Mouse (Mus musculus) 416B (cell line): ENCODE measurements around the gene Rbms3.

ENCODE experiments used
- DNase-seq: peaks from one replicate; pipeline ENCODE4 v3.0.0; 2011; ENCODE audit warnings: low read depth

Rbms3 gene

DNA sequence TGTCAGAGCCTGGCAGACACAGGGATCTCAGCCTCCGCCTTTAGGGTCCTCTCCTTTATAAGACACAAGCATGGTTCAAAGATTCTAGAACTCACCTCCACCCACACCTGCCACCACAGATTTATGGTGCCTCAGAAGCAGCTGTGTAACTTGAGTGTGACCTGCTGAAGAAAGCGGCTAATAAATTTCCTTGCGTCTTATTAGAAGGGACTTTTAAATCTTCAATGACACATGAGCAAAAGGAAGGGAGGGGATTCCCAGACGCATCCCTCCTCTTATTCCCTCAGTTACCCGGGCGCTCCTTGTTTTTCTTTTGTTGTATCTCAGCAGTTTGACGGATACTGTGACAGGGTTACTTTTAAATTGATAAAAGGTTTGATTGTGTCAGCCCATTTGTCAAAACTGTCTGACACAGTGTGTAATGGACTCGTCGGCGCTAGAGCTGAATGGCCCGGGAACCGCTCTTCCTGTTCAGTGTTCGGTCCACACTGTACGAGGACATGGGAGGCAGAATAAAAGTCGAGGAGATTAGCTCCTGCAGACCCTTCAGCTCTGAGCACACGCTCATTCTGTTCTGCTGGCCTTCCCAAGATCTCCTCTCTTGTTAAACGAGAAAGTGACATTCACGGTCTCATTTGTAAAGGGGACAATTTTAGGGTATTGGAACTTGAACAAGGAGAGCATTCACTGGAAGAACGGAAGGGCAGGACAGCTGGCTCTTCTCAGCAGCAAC is 527.3 kb downstream of the Rbms3 start:
- no peak for DNase-seq

DNA sequence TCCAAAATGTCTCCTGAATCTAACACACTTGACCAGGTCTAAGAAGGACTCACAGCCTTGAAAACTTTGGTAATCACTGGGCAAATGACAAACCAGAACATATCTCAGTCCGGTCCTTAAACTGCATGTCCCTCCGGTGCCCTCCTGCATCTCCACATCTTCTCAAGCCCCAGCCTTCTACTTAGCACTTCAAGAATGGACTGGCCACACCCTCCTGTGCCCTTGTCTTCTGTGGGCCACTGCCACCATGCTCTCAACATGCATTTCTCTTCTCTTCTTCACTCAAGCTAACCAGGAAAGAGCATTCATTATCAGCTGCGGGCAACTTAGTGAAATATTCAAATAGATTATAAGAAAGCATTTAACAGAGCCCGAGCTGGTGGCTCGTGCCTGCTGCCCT is 529.5 kb downstream of the Rbms3 start:
- no peak for DNase-seq

DNA sequence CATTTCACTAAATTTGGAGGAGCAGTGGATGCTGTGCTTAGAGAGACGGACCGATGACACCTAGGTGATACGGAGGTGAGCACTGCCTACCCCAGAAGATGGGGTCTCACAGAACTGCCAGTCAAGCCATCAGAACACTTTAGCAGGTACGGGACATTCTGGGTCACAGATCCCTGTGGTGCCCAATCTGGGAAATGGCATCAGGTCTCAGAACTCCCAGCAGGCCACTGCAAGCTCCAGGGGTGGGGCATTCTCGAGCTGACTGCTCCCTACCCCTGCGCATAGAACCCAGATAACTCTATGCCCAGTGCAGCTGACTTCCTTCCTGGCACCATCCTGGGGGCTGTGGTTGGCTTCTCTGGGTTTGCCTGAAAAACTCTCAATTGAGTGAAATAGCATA is 536.2 kb downstream of the Rbms3 start:
- no peak for DNase-seq

DNA sequence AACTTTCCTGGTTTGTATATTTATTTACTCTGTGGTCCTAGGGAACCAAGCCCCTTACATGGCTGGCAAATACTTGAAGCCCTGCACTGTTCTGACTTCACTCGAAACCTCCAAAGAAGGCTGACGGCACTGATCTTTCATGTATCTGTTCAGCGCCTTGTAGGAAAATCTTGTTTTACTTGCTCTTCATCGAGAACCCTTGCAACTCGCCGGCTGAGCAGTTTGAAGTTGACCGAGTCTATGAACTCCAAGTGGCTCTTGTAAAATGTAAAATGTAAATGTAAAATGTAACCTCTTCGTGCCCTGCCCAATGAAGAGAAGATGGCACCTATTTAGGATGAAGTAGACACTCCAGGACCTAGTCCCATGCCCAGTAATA is 537.5 kb downstream of the Rbms3 start:
- DNase-seq: no peak

DNA sequence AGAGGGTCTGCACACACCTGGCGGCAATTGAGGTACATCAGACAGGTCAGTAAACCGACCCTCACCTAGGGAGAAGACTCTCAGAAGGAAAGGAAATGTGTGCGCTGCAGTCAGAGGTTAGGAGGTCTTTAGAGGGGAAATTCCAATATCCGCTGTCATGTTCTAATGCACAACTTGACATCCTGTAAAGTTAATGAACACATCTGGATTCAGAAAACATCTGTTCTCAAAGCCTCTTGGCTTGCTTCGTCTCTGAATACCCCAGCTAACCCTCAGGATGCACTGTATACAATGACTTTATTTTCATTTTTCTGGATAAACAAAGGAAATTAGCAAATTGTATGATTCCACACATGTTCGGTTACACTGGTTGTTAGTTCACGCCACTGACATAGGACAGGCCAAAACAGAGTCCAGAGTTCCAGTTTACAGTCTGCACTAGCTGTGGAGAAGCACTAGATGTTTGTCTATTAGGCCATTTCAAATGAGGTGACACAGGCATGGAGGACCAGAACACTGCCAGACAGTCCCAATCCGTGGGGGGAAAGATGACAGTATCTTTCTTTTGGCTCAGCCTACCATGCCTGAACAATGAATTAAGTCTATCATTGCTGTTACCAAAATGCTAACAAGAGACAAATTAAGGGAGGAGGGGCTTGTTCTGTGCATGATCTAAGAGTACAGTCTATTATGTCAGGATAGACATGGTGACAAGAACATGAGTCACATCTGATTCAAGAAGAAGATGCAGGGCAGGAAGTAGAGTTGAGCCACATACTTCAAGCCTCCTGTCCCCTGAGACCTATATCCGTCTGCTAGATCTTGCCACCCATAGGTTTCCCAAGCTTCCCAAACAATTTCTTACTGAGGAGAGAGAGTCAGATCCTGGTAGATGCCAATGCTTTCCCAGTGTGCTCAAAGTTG is 538.2 kb downstream of the Rbms3 start:
- no peak for DNase-seq

DNA sequence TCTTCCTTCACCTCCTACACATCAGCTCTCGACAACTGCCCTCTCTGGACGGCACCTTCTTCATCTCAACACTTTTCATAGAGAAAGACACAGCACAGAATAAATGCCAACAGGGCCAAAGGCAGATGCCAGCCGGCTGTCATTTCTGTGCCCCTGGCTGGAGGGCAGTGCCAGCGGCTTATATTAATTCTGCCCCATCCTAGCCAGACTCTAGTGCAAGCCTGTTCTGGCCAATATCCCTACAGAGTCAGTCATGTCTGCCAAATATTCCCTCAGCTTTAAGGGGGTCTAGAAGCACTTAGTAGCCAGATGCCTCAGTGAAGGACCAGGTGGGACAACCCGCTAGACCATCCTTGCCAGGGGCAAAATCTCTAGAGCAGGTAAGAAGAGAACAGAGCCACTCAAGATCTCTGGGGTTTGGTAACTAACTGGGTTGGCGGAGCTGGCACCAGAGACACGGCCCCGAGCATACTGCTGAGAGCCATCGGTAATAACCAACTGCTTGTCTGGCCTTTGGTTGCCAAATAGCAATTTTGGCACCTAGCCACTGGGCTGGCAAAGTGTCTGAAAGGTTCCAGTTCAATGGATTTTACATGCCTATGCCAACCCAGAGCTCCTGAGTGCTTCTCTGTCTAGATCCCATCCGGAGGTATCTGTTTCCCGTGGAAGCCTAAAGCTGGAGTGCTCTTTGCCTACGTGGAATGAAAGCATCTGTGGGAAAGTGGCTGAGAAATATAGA is 540.1 kb downstream of the Rbms3 start:
- no peak for DNase-seq

DNA sequence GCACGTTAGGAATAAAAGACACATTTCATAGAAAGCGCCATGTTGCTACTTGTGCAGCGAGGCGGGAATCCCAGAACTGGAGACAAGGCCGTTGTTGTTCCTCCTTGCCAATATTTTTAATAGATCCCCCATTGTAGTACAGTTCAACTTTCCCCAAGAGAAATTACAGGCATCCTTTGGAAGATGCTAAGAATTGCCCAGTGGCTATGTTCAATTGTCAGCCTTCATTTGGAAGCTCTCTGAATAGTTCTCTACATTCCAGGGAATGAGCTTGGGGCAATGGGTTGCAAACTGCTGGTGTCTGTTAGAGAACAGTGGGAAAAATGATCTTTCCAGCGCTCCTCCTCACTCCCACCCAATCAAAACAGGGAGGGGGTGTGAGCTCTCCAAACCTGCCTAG is 541.4 kb downstream of the Rbms3 start:
- no peak for DNase-seq

DNA sequence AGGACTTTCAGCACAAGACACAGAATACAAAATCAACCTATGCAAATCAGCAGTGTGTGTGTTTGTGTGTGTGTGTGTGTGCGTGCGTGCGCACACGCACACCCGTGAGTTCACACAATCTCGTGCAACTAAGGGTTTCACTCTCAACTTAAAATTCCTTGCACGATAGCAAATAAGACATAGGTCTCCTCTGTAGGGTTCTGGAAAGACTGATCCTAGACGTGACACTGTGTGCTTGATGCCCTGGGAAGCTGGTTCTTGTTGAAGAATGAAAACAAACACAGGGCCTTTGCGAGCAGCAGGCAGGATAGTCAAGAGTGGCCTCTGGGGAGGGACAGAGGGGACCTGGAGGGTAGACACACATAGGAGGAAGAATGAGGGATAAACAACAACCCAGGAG is 544.0 kb downstream of the Rbms3 start:
- no peak for DNase-seq

DNA sequence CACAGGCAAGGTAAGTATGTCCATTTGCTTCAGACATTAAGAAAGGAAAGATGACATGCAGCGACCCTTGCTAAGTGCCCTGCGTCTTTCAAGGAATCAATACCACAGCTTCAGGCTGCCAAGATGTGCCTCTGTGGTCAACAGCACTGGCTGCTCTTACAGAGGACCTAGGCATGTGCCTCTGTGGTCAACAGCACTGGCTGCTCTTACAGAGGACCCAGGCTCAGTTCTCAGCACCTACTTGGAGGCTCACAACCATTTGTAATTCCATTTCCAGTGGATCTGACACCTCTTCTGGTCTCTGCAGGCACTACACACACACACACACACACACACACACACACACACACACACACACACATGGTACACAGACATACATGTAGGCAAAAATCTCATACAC is 545.2 kb downstream of the Rbms3 start:
- DNase-seq: no peak

DNA sequence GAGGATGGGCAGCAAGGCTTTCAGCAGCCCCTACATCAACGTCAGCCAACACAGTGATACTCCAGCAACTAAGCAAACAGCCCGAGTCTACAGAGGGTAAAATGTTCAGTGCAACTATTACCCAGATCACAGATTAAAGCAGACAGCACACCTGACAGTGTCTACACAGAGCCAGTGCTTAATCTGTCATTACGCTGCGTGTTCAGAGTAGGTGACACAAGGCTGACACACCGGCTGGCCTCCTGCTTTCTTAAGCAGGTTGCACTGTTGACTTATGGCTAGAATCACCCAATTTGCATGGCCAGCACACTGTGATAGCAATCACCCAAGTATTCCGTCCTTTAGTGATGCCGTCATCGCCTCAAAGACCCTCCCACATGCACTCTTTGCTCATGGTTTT is 550.2 kb downstream of the Rbms3 start:
- DNase-seq: no peak

DNA sequence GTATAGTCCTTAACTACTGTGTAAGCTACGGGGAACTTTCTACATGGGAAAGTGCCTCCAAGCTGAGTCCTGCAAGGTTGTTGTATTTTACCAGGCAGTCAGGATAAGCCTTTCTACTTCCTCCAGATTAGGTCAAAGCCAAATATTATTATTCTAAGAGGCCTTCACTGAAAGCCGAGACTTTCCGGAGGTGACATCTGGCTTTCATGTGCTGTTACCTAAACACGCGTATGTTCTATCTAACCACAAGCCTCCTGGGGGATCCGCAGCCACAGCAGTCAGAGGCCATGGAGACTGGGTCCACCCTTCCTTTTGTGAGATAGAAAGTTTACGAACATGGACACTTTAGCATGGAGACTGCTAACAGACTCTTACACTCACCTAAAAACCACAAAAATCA is 552.2 kb downstream of the Rbms3 start:
- DNase-seq: no peak

DNA sequence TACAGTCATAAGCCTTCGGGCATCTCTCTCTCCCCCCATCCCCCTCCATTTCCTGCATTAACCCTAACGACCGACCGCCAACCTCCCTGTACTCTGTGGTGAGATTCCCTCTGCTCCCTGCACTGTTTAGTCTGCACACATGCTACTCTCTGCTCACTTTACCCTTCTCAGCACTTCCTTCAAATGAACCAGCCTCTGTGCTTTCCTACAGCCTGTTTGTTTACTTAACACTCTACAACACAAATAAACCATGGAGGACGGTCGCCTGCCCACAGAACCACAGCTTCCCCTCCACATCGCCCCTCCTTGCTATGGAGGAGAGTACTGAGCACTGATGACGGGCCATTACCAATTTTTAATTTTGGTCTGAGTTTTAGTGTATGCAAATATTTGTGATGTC is 552.9 kb downstream of the Rbms3 start:
- DNase-seq: no peak

DNA sequence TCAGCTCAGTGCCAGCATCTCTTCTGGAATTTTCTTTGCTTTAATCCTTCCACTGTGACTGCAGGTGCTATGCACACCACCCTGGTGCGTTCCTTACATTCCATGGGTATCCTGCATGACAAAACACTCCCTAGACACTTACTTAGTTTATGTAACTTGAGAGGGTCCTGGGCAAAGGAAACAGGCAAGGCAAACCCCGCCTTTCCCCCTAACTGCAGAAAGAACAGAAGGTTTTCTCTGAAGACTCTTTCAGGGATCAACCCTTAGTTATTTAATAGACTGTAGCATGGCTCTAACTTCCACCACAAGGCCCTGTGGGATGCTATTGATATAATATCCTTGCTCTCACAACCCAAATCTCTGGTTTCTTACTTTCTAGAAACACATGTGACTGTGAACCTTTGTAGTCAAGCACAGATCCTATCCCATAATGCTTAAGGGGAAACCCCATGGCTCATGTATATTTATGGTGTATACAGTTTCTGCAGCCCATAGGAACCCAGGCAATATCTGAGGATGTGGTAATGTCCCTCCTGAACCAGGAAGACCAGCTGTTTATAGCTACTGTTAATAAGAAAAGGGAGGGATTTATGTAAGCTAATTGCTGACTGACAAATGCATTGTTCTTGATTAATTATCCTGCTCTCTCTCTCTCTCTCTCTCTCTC is 557.1 kb downstream of the Rbms3 start:
- DNase-seq: no peak

DNA sequence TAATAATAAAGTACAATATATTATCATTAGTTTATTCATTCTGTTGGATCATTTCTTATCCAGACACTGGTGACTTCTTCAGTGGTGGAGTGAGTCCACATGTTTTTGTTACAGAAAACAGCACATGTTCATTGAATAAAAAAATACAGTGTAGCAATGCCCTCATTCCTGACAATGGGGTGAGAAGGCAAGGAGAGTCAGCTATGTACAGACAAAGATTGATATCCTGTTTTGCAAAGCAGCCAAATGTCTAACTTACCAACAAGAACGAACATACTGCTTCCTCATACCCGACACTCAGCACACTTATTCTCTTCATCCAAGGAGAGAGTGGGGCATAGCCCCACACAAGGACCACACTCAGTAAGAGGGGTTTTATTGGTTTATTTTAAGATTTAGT is 559.1 kb downstream of the Rbms3 start:
- DNase-seq: no peak

DNA sequence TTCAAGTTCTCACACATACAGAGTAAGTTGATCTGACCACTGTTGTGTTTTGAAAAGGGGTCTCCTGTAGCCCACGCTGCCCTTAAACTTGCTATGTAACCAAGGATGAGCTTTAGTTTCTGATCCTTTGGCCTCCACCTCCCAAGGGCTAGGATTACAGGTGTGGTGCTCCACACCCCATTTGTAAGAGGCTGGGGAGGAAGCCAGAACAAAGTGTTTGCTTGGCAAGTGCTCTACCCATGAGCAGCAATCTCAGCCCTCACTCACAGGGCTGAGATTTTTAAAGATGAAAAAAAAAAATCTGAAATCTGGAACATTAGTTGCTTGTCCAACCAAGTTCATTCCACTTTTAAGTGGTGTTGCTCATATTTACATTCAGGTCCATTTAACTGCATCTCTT is 560.5 kb downstream of the Rbms3 start:
- DNase-seq: no peak

DNA sequence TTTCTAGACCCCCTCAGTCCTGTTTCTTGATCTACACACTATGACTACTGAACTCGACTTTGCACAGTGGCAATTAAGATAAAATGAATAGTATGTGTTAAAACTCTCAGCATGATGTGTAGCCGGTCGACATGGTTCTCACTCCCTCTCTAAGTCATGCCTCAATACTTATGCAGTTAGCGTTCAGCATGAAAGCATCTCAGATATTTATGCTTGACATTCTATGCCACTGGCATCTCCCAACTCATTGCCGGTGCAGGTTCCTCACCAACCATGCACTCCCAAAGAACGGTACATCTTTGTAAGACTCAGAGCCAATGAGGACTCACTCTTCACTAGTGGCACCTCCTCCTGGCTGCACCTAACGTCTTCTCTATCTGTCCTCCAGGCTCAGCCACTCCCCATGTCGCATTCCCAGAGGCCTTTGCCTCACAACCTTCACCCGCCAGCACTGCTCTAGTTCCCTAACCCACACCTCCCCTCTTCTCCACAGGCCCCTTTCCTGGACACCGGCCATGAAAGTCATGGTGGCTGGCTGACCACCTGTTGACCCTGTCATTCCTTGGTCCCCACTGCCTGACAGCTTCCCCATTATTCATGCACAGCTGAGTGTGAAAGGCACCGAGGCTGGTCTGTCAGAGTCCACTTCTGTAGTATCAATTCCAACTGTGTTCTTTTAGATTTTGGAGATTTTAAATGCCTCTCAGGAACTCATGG is 561.9 kb downstream of the Rbms3 start:
- DNase-seq: no peak

DNA sequence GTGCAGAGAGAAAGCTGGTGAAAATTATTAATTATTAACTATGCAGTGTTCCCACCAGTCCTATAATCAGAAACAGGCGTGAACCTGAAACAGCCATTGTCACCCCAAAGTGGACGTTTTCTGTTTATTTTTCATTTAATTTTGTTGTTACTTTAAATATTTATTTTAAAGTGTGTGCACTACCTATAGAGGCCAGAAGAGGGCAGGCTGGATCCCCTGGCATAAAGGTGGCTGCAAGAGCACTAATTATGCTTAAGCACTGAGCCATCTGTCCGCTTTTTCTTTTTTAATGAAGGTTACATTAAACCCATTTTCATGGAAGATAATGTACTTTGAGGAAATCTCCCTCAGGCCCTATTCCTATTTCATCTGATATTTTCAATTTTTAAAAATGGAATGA is 563.2 kb downstream of the Rbms3 start:
- no peak for DNase-seq

DNA sequence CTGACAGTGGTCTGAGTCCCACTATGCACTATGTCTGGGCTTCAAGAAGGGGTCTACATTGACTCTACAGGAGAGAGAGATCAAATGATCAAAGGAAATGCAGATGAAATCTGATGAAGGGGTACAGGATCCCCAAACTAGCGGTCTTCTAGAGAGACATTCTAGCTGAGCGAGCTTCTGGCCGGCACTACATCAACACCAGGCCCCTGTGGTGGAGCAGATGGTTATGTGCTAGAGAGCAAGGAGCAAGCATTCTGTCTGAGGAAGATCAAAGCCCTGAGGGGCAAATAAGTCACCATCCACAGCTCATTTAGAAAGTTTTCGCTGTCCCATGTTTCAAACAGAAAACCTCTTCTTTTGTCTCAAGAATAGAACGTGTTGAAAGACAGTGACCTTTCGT is 564.1 kb downstream of the Rbms3 start:
- no peak for DNase-seq

DNA sequence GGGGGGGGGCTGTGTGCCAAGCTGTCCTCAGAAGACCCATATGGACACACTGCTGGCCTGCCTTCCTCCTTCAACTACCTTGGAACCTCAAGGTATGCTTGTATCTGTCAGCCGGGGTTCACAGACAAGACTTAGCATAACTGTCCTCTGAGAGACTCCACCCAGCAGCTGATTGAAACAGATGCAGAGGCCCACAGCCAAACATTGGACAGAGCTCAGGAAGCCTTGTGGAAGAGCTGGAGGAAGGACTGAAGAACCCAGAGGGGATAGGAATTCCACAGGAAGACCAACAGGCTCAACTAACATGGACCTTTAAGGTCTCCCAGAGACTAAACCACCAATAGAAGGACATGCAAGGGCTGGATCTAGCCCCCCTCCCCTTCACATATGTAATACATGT is 570.1 kb downstream of the Rbms3 start:
- DNase-seq: no peak

DNA sequence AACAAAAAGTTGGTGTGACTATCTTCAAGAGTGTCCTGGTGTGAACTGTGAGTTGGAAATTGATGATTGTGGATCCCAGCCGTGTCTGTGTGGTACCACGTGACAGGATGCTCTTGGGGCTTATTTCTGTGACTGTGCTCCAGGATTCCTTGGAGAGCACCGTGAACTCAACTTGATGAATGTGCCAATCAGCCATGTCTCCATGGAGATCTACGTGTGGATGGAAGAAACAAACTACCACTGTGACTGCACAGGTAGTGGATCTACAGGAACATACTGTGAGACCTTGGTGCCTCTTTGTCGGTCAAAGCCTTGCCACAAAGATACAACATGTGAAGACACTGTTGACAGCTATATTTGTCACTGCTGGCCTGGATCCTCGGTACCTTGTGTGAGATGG is 570.6 kb downstream of the Rbms3 start:
- no peak for DNase-seq

DNA sequence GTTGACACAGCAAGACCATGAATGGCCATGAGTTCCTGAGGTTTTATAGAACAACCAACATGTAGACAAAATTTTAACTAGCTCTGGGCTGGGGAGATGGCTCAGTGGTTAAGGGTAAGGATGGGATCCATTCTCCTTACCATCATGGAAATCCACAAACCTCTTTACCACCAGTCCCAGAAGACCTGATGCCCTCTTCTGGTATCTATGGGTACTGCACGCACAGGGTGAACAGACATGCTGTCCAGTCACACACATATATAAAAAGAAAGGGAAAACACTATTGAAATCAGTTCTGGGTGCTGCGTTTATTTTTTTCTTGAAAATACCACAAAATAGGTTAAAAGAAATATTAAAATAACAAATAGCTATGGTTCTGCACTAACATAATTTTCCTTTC is 577.8 kb downstream of the Rbms3 start:
- DNase-seq: peak; percentile 1

DNA sequence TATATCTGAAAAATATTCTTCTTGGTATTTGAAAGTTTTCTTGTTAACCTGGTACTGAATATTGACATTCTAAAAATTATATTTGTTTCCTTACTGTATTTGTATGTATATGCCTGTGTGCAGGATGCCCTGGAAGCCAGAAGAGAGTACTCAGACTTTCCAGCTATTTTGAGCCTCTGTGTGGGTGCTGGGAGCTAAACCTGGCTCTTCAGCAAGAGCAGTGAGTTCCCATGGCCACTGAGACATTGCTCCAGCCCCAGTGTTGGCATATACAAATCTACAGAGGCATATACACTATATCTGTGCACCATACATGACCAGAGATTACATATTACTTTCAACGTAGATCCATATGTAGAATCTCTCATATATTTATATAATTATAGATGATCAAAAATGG is 581.1 kb downstream of the Rbms3 start:
- DNase-seq: no peak
